Mouse (Mus musculus) monocyte, adult 2 months (primary cell): Measurements from ENCODE around the gene Nwd1.

Experiments
- DNase-seq, 2 experiments: peaks; one replicate each; pipeline ENCODE4 v3.0.0; 2022; ENCODE audit warnings: low spot score in 2 of 2, low read depth in 1 of 2

Nwd1 gene

DNA sequence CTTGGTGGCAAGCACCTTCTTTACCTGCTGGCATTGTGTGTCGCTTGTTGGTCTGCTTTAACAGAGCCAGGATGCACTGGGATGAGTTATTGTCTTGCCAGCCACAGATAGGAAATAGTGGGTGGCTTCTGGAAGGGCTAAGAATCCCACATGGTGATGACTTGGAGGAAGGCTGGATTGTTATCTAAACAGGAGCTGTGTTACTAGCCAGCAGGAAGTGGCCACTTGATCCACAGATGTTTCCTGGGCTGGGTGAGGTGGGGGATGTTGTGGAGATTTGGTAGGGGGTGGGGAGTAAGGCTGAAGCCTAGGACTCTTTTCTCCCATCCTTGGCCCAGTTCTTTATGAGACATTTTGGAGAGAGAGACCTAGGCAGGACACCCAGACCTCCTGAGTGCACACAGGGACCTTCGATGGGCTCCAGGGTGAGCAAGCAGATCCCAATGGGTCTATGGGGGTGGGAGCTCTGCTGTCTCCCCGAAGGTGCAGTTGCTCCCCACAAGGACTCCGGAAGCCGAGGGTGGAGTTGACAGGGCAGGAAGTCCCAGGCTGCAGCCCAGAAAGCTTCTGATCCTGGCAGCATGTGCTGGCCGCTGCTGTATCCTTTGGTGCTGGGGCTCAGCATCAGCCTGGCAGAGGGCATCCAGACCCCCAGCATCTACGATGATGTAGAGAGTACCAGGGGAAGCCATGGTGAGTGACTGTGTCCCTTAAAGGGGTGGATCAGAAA lies 115.0 kb downstream of the Nwd1 start, which contains the start of gene F2rl3:
TSS of gene F2rl3 (plus strand) at position 559 of the 730 bp plus-strand sequence.
- no peak for DNase-seq

DNA sequence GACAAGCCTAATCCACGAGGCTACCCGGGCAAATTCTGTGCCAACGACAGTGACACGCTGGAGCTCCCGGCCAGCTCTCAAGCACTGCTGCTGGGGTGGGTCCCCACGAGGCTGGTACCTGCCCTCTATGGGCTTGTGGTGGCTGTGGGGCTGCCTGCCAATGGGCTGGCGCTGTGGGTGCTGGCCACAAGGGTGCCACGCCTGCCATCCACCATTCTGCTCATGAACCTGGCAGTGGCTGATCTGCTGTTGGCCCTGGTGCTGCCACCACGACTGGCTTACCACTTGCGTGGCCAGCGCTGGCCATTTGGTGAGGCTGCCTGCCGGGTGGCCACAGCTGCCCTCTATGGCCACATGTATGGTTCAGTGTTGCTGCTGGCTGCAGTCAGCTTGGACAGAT lies 115.8 kb downstream of the Nwd1 start:
- DNase-seq, result no peak

DNA sequence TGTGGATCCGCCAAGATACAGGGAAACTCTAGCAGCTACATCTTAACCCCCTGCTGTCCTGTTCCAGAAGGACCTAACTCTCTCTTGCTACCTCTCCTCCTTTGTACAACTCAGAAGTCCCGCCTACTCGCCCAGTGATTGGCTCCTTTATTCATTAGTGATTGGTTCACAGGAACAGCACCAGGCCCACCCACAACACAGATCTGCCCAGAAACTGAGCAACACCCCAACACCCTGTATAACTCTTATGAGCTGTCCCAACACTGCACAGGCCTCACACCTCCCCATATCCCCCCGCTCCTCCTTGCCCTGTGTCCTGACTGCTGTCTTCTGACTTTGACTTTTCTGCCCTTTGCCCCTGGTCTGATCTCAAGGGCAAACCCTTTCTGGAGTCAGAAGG lies 119.2 kb downstream of the Nwd1 start:
- no peak for DNase-seq

DNA sequence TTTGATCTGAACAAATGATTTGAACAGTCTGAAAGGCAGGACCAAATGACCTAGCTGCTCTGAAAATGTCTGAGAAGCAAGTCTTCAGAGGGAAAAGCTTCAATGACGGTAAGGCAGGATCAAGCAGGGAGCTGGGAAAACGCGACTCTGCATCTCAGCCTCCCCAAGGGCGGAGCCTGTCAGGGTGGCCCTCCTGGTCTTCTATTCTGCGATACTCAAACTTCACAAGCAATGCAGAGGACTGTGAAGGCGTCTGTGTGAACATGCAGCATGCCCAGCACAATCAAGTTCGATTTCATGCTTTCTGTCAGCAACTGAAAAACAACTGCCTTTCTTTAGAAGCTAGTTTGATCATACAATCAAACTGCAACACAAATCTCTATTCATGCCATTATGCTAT lies 120.3 kb downstream of the Nwd1 start:
- no peak for DNase-seq
